Mouse (Mus musculus) hematopoietic stem cell, adult 5-6 weeks (primary cell): ENCODE results near the gene Rpusd3. TPM values are rescaled to one million over a fixed set of nuclear protein-coding genes. Genes with fewer than 3 reads are reported as not detected.

ENCODE experiments used
- ATAC-seq, 2 experiments: fragments of 125-278 bp in 1 of 2; replicated peaks in 1 of 2; 2 replicates each; pipeline ENCODE4 v1.8.0; 2016 to 2017; ENCODE audit warnings: inconsistent platforms in 2 of 2, mild to moderate bottlenecking in 2 of 2, moderate number of reproducible peaks in 2 of 2, low read depth in 1 of 2, moderate TSS enrichment in 1 of 2; ENCODE audit not compliant: low FRiP score in 2 of 2, poor library complexity in 2 of 2, severe bottlenecking in 2 of 2, insufficient read depth in 1 of 2, low TSS enrichment in 1 of 2
- total RNA-seq: library from RNA; stranded (forward); fragments of 172-1452, 232-1000 nt; gene quantifications from 2 replicates; pipeline ENCODE4 v1.2.3, GENCODE M21; 2017

Gene Rpusd3
- total RNA-seq, 1 experiment from 2014 or later, result 4.5 TPM

DNA sequence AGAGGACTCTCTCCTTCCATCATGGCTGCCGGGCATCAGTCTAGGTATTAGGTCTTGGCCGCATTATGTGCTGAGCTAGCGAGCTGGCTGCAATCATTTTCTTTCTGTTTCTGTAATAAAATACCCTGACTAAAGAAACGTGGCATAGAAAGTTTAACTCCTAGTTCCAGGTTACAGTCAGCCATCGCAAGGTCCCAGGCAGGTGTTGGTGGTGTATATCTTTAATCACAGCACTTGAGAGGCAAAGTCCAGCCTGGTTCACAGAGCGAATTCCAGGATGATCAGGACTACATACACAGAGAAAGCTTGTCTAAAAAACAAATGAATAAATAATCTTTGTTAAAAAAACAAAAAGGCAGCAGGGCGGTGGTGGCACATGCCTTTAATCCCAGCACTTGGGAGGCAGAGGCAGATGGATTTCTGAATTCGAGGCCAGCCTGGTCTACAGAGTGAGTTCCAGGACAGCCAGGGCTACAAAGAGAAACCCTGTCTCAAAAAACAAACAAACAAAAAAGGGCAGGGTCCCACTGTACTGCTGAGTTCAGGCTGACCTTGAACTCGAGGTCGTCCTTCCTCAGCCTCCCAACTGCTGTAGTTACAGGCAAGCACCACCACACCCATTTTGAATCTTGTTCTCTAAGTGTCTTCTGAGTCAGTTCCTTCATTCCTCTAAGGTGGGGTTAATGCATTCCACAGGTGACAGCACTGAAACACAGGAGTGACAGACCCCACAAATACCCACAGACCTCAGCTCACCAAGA lies 22.7 kb downstream of the Rpusd3 start:
- ATAC-seq, result no peak

DNA sequence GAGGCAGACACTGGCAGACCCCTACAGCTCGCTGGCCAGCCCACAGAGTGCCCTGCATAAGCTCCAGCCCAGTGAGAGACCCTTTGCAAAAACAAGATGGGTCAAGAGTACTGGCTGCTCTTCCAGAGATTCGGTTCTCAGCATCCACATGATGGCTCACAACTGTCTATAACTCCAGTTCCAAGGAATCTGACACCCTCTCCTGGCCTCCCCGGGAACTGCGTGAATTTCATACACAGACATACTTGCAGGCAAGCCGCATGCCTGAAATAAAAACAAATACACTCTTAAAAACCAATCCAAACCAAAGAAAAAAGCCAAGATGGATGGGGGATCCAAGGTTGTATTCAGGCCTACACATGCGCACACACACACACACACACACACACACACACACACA lies 23.6 kb downstream of the Rpusd3 start:
- ATAC-seq, result no peak

- no peak for ATAC-seq
These were observed 24.3 kb downstream of the Rpusd3 start for GRCm38 (mm10) chr6:113394811-113395210.

DNA sequence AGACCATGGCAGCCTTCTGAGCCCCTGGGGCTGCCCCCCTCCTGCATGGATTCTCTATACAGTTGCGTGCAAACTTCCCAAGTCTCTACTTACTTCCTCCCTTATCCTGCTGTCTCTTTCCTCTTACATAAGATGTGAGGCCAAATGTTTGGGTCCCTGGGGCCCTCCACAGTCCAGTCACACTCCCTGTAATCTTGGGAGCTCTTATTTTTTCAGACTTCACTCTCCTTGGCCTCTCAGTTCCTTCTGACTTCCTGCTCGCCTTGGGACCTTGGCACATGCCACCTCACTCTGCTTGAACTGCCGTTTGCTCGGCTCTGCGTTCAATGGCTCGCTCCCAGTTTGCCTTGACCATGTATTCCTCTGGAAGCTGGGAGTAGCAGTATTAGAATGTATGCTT lies 25.2 kb downstream of the Rpusd3 start:
- ATAC-seq, result no peak

GRCm38 (mm10) chr6:113392387-113393071 lies 26.6 kb downstream of the Rpusd3 start:
- peak; percentile 63 to 74 for ATAC-seq

- no peak for ATAC-seq
These were observed 27.1 kb downstream of the Rpusd3 start for GRCm38 (mm10) chr6:113392015-113392386.

DNA sequence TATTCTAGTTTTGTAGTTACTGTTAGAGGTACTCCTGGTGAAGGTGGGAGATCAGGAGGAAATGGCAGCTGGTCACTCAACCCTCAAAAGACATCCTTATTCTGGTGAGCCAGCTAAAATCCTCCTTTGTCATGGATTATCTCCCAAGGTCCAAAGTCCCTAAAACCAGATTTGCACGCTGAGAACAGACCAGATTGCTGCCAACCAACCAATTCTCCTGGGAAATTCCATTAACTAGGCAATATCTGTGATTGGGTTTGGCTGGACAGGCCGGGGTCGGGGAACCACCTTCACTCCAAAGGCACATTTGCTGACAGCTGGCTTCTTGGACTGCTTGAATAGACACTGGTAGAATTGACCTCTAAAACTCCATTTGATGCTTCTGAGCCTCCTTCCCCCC lies 28.4 kb downstream of the Rpusd3 start:
- ATAC-seq, result no peak

GRCm38 (mm10) chr6:113388960-113389359 lies 30.2 kb downstream of the Rpusd3 start, which contains the start of gene Ttll3:
Gene Ttll3, plus strand, starts transcription at chr6:113389260.
- ATAC-seq, result no peak

DNA sequence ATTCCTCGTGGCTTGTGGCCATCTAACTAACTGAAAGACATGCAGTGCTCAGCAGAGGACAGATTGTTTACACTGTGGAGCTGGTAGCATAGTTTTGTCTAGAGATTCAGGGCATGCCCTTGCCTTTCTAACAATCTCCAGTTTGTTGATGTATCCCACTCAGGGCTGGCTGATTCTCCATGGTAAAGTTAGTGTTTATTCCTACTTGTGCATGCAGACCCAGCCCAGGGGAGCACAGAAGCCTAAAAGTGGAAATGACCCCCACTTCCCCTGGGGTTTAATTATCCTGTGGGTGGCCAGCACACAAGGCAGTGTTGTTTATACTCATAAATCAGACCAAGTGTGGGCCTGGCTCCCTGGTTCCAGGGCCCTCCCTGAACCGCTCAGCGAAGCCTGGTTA lies 33.1 kb downstream of the Rpusd3 start:
- no peak for ATAC-seq

DNA sequence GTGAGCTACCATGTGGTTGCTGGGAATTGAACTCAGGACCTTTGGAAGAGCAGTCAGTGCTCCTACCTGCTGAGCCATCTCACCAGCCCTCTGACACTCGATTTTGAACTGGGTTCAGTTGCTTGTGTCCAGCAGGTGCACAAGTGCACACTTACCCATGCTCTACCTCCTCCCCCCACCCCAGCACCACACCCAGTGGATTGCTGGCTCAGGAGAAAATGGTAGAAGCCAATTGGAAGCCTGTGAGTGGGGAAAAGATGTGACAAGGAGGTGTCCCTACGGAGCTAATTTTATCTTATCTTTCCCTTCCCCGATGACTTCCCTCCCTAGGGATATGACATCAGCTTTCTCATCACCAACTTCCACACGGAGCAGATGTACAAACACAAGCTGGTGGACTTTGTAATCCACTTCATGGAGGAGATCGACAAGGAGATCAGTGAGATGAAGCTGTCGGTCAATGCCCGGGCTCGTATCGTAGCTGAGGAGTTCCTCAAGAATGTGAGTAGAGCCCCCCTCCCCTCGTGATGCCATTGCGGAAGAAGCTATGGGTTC lies 33.9 kb downstream of the Rpusd3 start:
- ATAC-seq, result no peak

DNA sequence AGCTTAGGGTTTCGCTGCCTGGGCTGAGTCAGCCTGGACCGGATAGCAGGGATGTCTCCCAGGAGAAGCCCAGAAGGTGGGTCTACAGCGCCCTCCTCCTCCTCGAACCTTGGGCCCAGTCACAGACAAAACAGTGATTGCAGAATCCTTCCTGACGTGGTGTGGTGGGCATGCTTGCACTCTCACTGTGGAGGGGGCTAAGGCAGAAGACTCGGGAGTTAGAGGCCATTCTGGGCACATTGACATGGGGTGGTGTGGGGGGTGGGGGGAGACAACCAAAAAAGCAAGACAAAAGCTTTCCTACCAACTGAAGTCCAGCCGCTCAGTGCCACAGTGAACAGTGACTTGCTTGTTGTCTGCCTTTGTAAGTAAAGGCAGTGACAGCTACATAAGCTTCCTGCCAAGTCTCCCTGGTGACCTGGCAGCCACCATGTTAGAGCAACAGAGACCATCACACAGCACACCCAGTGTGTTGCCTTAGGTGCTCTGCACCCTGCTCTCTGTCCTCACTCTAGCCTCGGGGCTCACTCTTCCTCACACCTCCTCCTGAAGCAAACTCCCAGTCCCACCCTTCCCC lies 34.7 kb downstream of the Rpusd3 start:
- no peak for ATAC-seq

GRCm38 (mm10) chr6:113380480-113380879 lies 38.7 kb downstream of the Rpusd3 start:
- no peak for ATAC-seq

DNA sequence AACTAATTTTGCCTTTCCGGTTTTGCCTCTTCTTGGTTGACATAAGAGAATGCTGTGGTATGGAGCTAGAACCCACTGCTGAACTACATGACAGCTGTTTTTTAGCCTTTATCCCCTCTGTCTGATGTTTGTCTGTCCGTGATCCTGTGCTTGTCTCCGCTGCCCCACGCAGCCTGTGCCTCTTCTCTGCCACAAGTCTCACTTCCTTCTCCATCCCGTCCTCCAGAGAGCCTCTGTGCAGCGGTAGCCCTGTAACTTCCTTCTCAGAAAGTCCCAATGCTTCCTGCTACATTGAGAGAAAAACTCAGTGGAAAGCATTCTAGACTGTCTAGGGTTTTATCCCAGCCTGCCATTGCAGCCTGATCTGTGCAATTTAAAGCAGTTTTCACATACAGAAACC lies 39.9 kb downstream of the Rpusd3 start:
- peak in 1 of 2 experiments; percentile 18; a peak in 1 of 4 replicates for ATAC-seq

GRCm38 (mm10) chr6:113377496-113378385 lies 41.4 kb downstream of the Rpusd3 start, which contains the start of the genes Tada3 and Arpc4:
Gene Tada3, minus strand, starts transcription at chr6:113377883.
Gene Arpc4, plus strand, starts transcription at chr6:113378115.
- peak; percentile 82 to 84 for ATAC-seq

DNA sequence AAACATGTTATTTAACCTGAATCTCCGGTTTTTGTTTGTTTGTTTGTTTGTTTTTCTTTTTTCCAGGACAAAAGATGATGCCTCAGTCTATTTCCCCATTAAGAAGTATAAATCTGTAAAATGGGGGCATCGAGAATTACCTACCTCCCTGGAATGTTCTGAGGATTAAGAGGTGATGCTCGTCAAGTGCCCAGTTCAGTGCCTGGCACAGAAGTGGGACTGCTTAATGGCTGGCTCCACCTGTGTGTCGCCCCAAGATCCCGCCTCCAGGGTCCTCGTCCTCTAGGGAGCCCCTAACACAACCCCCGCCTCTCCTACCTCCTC lies 42.0 kb downstream of the Rpusd3 start:
- no peak; a peak in 1 of 4 replicates for ATAC-seq

- ATAC-seq, result no peak
These were observed 45.6 kb downstream of the Rpusd3 start for GRCm38 (mm10) chr6:113373491-113373890.

DNA sequence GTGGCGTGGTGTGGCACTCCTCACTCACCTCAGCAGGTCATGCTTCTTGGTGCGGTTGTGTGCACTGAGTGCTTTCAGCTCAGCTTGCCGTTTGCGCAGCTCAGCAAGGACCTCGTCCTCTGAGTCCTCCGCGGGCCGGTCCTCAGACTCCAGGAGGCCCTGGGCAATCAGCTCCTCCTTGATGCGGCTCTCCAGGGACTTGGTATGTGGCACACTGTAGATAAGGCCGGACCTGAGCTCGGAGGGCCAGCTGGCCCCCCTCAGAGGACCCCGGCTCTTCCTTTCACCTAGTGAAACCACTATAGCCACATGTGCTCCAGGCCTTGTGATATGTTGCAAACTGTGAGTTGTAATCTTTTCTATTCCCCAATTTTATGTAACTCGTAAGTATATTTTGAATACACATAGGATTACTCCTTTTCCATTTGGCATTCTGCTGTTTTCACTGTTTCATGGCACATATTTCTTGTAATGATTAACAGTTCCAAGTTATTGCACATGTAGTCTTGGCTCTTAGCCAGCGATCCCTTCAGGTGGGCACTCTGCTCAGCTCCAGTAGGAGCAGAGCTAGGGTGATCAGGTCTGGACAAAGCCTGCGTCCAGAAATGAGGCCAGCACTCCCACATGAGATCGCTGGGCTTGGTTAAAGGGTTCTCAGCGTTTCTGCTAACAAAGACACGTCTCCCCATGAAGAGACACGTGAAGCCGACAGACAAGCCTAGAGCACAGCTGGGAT lies 48.8 kb downstream of the Rpusd3 start:
- ATAC-seq, result no peak
